Mouse (Mus musculus): Measurements from ENCODE around the gene Shc1. TPM values are rescaled to one million over a fixed set of nuclear protein-coding genes. Genes with fewer than 3 reads are reported as not detected.

The Shc1 gene
- total and polyA plus RNA-seq, 3 experiments: 23.1 to 40.6 (median 32.3) TPM

- Histone ChIP-seq H3K27ac (ENCODE audit: insufficient read depth, low read depth) (no peak overlapping the region), H3K36me3 (replicated peaks in 1 of 2; ENCODE audit: control insufficient read depth in 1 of 2, insufficient read depth in 1 of 2, low read length in 1 of 2) (peaks cover 38 to 50% of the 10 kb centered on the region in 2 experiments), H3K4me3 (replicated peaks in 1 of 3; ENCODE audit: low read depth in 2 of 3, low read length in 2 of 3, poor library complexity in 1 of 3) (no peak overlapping the region), H3K79me2 (replicated peaks; ENCODE audit: control insufficient read depth, extremely low read depth, insufficient read depth, poor library complexity, severe bottlenecking) (peaks cover 51% of the 10 kb centered on the region), H3K9me3 (replicated peaks; ENCODE audit: low read length) (peaks cover 2% of the 10 kb centered on the region), H3K27me3 (replicated peaks) (no peaks in the 10 kb centered on the region), H3K4me2 (ENCODE audit: insufficient read depth, low read depth, poor library complexity, severe bottlenecking) (peak overlapping the region; percentile 42; the same call in 1 of the 2 replicates), H3K4me1 (ENCODE audit: control insufficient read depth in 1 of 2, insufficient read depth in 2 of 2) (peaks cover 18 to 51% of the 10 kb centered on the region in 2 experiments), H3K9ac (ENCODE audit: insufficient read depth, low read depth) (no peak overlapping the region)
- DNase-seq (ENCODE audit: extremely low read depth): no peak
- TF ChIP-seq NELFE (IDR thresholded peaks at IDR 0.05; ENCODE audit: low read depth, low read length): no peak
- TF ChIP-seq MAX (IDR thresholded peaks at IDR 0.05; ENCODE audit: low read length): no peak
- no peak for TF ChIP-seq IRF4 (IDR thresholded peaks at IDR 0.05; ENCODE audit: low read depth, low read length)
- no peak for TF ChIP-seq POLR2A (IDR thresholded peaks at IDR 0.05; ENCODE audit: low read depth, low read length)
- dilution Hi-C loops (cut with MboI; ENCODE audit: extremely low pct_ligation_motif_present, extremely low pct_unique_long_range_greater_than_20kb, low sequenced_read_pairs): no loop called here
- in situ Hi-C loops (cut with MboI; ENCODE audit: low pct_ligation_motif_present, low pct_unique_long_range_greater_than_20kb, low sequenced_read_pairs): no loop called here
These were observed 2.2 kb downstream of the Shc1 start for GRCm38 (mm10) chr3:89420421-89420820.

GRCm38 (mm10) chr3:89421002-89421774 is 2.9 kb downstream of the Shc1 start:
- peaks cover 45% of the 10 kb centered on the region for H3K79me2 ChIP-seq (replicated peaks; ENCODE audit: control insufficient read depth, extremely low read depth, insufficient read depth, poor library complexity, severe bottlenecking)
- peaks cover 34 to 49% of the 10 kb centered on the region in 2 experiments for H3K36me3 ChIP-seq (replicated peaks in 1 of 2; ENCODE audit: control insufficient read depth in 1 of 2, insufficient read depth in 1 of 2, low read length in 1 of 2)
- DNase-seq (ENCODE audit: extremely low read depth): peak; percentile 61
- dilution Hi-C loops (cut with MboI; ENCODE audit: extremely low pct_ligation_motif_present, extremely low pct_unique_long_range_greater_than_20kb, low sequenced_read_pairs) (no loop called here), in situ Hi-C loops (cut with MboI; ENCODE audit: low pct_ligation_motif_present, low pct_unique_long_range_greater_than_20kb, low sequenced_read_pairs) (no loop called here)
- no peak overlapping the region for H3K9ac ChIP-seq (ENCODE audit: insufficient read depth, low read depth)
- H3K4me1 ChIP-seq (ENCODE audit: control insufficient read depth in 1 of 2, insufficient read depth in 2 of 2): peaks cover 18 to 49% of the 10 kb centered on the region in 2 experiments
- H3K9me3 ChIP-seq (replicated peaks; ENCODE audit: low read length): no peaks in the 10 kb centered on the region
- no peaks in the 10 kb centered on the region for H3K27me3 ChIP-seq (replicated peaks)
- TF ChIP-seq ZKSCAN1 (IDR thresholded peaks at IDR 0.05; ENCODE audit: borderline replicate concordance, low read depth, low read length) (no peak), MYC (IDR thresholded peaks at IDR 0.05; ENCODE audit: low read depth, low read length) (no peak), CTCF (conservative IDR thresholded peaks at IDR 0.05 in 1 of 2, IDR thresholded peaks at IDR 0.05 in 1 of 2; ENCODE audit: low read depth in 2 of 2, low read length in 2 of 2) (no peak), JUND (conservative IDR thresholded peaks at IDR 0.05; ENCODE audit: low read depth, low read length) (no peak), ZMIZ1 (IDR thresholded peaks at IDR 0.05; ENCODE audit: low read depth, low read length) (no peak), CHD2 (IDR thresholded peaks at IDR 0.05; ENCODE audit: low read length) (no peak), HCFC1 (IDR thresholded peaks at IDR 0.05; ENCODE audit: low read depth, low read length) (no peak), MAFK (IDR thresholded peaks at IDR 0.05; ENCODE audit: insufficient replicate concordance, low read length) (no peak), BHLHE40 (IDR thresholded peaks at IDR 0.05; ENCODE audit: low read depth, low read length) (no peak), EP300 (IDR thresholded peaks at IDR 0.05; ENCODE audit: low read length) (no peak), GABPA (IDR thresholded peaks at IDR 0.05; ENCODE audit: insufficient replicate concordance, low read depth, low read length) (no peak), MAX (IDR thresholded peaks at IDR 0.05; ENCODE audit: low read length) (no peak), RCOR1 (conservative IDR thresholded peaks at IDR 0.05; ENCODE audit: low read depth, low read length) (no peak), SMC3 (IDR thresholded peaks at IDR 0.05; ENCODE audit: low read depth, low read length) (no peak), ZNF384 (IDR thresholded peaks at IDR 0.05; ENCODE audit: low read depth, low read length) (no peak), JUN (IDR thresholded peaks at IDR 0.05; ENCODE audit: insufficient read depth, low read depth, low read length) (no peak), UBTF (IDR thresholded peaks at IDR 0.05; ENCODE audit: low read depth, low read length) (no peak), E2F4 (IDR thresholded peaks at IDR 0.05; ENCODE audit: insufficient replicate concordance, low read depth, low read length) (no peak), ETS1 (conservative IDR thresholded peaks at IDR 0.05; ENCODE audit: low read depth, low read length) (no peak), CHD1 (IDR thresholded peaks at IDR 0.05; ENCODE audit: low read depth, low read length) (no peak)
- H3K4me2 ChIP-seq (ENCODE audit: insufficient read depth, low read depth, poor library complexity, severe bottlenecking): peak overlapping the region; percentile 42; the same call in 1 of the 2 replicates
- H3K4me3 ChIP-seq (replicated peaks in 1 of 3; ENCODE audit: low read depth in 2 of 3, low read length in 2 of 3, poor library complexity in 1 of 3): no peak overlapping the region
- no peak overlapping the region for H3K27ac ChIP-seq (ENCODE audit: insufficient read depth, low read depth)
